Mouse (Mus musculus) lung, postnatal 0 days (tissue): ENCODE data around the gene Klf6.

Experiments
- CTCF ChIP-seq: IDR thresholded peaks from 2 replicates; pipeline ENCODE4 v1.5.1; 2016; ENCODE audit warnings: antibody characterized with exemption, mild to moderate bottlenecking
- EP300 ChIP-seq: IDR thresholded peaks from 2 replicates; pipeline ENCODE4 v1.6.1; 2016; ENCODE audit warnings: antibody characterized with exemption, mild to moderate bottlenecking, control low read depth

DNA sequence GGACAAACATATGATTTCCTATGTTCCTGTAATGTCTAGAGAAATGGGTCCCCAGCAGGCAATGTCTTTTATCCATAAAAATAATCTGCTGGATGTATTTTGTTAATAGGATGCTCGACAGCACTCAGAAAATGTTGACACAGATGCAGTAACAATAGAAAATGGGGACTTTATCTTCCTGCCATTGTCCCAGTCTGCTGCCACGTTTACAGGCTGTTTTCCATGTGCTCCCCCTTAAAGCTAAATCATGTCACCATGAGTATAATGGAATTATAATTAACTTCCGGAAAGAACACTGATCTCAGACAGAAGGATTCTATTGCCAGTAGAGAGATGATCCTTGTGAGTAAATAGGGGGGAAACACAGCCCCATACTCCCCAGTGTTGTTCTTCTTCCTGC, 42.1 kb upstream of the Klf6 start:
- TF ChIP-seq CTCF (no peak), EP300 (peak; percentile 52; the same call in 1 of the 2 replicates)
